Mouse (Mus musculus) hindbrain, embryonic 11.5 days (tissue): ENCODE measurements around the gene Parg. TPM values are rescaled to one million over a fixed set of nuclear protein-coding genes. Genes with fewer than 3 reads are reported as not detected.
A peak's percentile ranks its signal among the peaks of the same experiment; 100 is the strongest.
"Not testable (repeated sequence)": the region's sequence is repeated elsewhere in the genome, so short reads cannot be mapped to it uniquely, and the experiment has no call there.

Experiments used
- ATAC-seq: fragments of 200-750 bp; cut with Nextera tagmentation; 2 replicates; pipeline ENCODE4 v1.8.0; 2017; ENCODE audit warnings: mild to moderate bottlenecking, moderate TSS enrichment, moderate library complexity; ENCODE audit not compliant: low FRiP score
- DNase-seq: peaks from one replicate; pipeline ENCODE4 v3.0.0-alpha.2; 2015; ENCODE audit warnings: low spot score
- H3K27ac ChIP-seq: fragments of 300-500 bp; sonication (generic); 2 replicates; pipeline ENCODE4 v1.5.1; 2014; ENCODE audit warnings: mild to moderate bottlenecking, low read depth, low read length
- H3K27me3 ChIP-seq: fragments of 300-500 bp; sonication (generic); 2 replicates; pipeline ENCODE4 v1.6.1; 2014; ENCODE audit warnings: mild to moderate bottlenecking, low read length, moderate library complexity, mixed read lengths; ENCODE audit not compliant: control insufficient read depth, insufficient read depth
- H3K36me3 ChIP-seq: fragments of 300-500 bp; sonication (generic); 2 replicates; pipeline ENCODE4 v1.6.1; 2014; ENCODE audit warnings: mild to moderate bottlenecking, low read length, moderate library complexity, mixed read lengths; ENCODE audit not compliant: control insufficient read depth, insufficient read depth
- H3K4me1 ChIP-seq: fragments of 300-500 bp; sonication (generic); replicated peaks from 2 replicates; pipeline ENCODE4 v1.6.1; 2014; ENCODE audit warnings: low read length, mixed read lengths; ENCODE audit not compliant: control insufficient read depth, insufficient read depth
- H3K4me2 ChIP-seq: fragments of 300-500 bp; sonication (generic); replicated peaks from 2 replicates; pipeline ENCODE4 v1.6.1; 2014; ENCODE audit warnings: mild to moderate bottlenecking, low read depth, low read length
- H3K4me3 ChIP-seq: fragments of 300-500 bp; sonication (generic); 2 replicates; pipeline ENCODE4 v1.5.1; 2014; ENCODE audit warnings: low read depth, low read length
- H3K9ac ChIP-seq: fragments of 300-500 bp; sonication (generic); 2 replicates; pipeline ENCODE4 v1.6.1; 2014; ENCODE audit warnings: low read depth, low read length
- H3K9me3 ChIP-seq: fragments of 300-500 bp; sonication (generic); 2 replicates; pipeline ENCODE4 v1.6.1; 2016; ENCODE audit warnings: low read length; ENCODE audit not compliant: control insufficient read depth
- WGBS: fragments of 180-500 bp; shearing (Covaris S2); extraction: QIAGEN DNeasy Blood & Tissue Kit; methylation state at CpG from one replicate; pipeline ENCODE4 v1.1.7; 2014; 5-methylcytosine and 5-hydroxymethylcytosine counted together
- polyA plus RNA-seq: library from polyadenylated mRNA; unstranded; fragments of >200 nt; fragmentation: Nextera tagmentation; extraction: Ambion mirVana; gene quantifications from 2 replicates; pipeline ENCODE4 v1.2.1, GENCODE M21; 2014

Gene Parg
- polyA plus RNA-seq, 1 experiment from 2014 or later, result 62.0 TPM

DNA sequence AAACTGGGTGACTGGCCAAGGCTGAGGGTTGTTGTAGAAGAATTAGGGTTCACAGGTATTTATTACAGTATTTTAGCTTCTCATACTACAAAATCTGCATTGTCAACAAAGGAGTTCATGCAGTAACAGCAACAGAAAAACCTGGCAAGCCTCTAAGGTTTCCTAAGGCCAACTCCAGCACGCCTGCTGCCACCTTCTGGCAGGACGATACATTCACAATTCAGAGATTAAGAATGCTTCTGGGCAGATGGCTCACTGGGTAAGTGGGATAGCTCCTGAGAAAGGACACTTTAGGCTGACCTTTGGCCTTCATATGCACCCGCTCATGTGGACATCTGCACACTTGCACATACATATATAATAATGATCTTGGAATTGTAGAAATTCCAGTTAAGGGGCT, 9.3 kb upstream of the Parg start:
- Histone ChIP-seq H3K4me3 (no peak overlapping the region), H3K4me2 (no peak overlapping the region), H3K4me1 (no peaks in the 10 kb centered on the region), H3K9me3 (no peaks in the 10 kb centered on the region), H3K36me3 (peaks cover 3% of the 10 kb centered on the region), H3K9ac (no peak overlapping the region), H3K27me3 (no peaks in the 10 kb centered on the region), H3K27ac (no peak overlapping the region)
- WGBS, result 47% methylated on average over 3 of the region's 3 CpGs
- peak; percentile 64 for DNase-seq
- ATAC-seq, result no peak

DNA sequence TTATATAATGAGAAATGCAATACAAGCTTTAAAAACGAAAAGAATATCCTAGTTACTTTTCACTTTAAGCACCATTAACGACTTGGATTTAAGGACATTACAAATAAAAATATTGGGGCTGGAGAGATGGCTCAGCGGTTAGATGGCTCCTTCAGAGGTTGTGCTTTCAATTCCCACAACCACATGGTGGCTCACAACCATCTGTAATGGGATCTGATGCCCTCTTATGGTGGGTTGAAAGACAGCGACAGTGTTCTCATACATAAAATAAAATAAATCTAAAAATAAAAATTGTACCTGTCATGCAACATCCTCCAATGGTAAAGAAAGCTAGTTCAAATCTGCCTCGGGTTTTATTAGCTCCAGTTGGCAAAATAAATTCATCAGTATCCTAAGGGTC, 8.2 kb upstream of the Parg start:
- not testable (repeated sequence) for H3K4me3 ChIP-seq, H3K4me2 ChIP-seq, H3K27ac ChIP-seq, H3K36me3 ChIP-seq, ATAC-seq, H3K27me3 ChIP-seq, H3K9me3 ChIP-seq, H3K4me1 ChIP-seq, H3K9ac ChIP-seq, DNase-seq
- 82% methylated on average over 5 of the region's 5 CpGs for WGBS

DNA sequence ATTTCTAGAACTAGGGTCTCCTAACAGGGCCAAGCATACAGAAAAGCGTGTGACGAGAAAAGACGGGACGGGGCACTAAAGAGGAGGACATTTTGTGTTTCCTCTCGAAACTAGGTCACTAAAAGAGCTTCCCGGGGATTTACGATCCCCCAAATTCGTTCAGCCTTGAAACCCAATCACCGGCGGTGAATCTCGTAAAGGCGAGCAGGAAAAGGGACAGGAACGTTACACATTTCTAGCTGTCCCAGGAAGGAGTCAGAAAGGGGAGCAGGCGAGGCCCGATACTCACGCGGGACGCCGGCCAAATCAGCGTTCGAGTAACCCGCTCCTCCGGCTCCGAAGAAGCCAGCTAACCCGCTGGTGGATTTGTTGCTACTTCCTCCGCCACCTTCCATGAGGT, 395 bp upstream of the Parg start:
- Histone ChIP-seq H3K27ac (no peak overlapping the region), H3K9me3 (no peaks in the 10 kb centered on the region), H3K4me1 (peaks cover 3% of the 10 kb centered on the region; the same call in 1 of the 2 replicates), H3K9ac (peak overlapping the region; percentile 65), H3K27me3 (no peaks in the 10 kb centered on the region), H3K4me3 (peak overlapping the region; percentile 100), H3K36me3 (peaks cover 6% of the 10 kb centered on the region; the same call in 1 of the 2 replicates), H3K4me2 (peak overlapping the region; percentile 40)
- under 1% methylated on average over 22 of the region's 26 CpGs for whole genome bisulfite sequencing
- DNase-seq (peak; percentile 58), ATAC-seq (peak; percentile 38; the same call in 1 of the 2 replicates)

DNA sequence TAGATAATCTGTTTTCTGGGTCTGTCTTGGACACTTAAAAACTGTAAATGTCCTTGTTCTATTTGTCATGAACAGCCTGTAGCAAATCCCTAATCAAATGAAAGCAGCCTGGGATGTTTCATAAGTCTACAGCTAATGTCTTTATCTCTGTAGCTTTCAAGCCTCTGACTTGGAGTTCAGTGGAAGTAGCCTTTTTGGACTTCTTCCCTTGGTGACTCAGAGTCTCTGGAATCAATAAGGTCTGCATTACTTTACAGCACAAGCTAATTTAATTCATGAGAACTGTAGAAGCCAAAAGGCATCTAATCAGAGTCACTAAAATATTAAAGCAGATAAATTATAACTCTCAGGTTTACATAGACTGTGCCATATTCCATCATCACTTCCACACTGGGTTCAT, 24.9 kb downstream of the Parg start:
- H3K4me1 ChIP-seq, result no peaks in the 10 kb centered on the region
- no peak overlapping the region for H3K4me3 ChIP-seq
- ATAC-seq (no peak), DNase-seq (no peak)
- H3K9ac ChIP-seq, result no peak overlapping the region
- no peak overlapping the region for H3K4me2 ChIP-seq
- no peaks in the 10 kb centered on the region for H3K27me3 ChIP-seq
- H3K9me3 ChIP-seq, result no peaks in the 10 kb centered on the region
- H3K27ac ChIP-seq, result no peak overlapping the region
- no peaks in the 10 kb centered on the region for H3K36me3 ChIP-seq

DNA sequence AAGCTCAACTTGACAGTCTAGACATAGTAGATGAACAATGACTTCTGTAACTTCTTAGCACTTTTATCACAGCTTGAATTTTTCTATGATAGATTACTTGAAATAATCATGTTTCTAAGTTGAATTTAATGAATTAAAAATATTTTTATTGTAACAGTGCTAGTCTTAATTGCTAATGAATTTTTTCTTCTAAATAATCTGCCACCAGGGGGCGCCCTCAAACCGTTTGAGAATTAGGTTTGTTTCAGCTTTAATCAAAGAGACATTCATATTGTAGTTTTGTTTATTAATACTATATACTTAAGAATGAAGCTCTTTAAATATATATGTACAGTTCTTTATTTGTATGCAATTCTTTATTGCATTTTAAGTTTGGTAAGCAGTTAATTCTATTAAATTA, 27.2 kb downstream of the Parg start:
- WGBS, result 1% methylated on average over 2 of the region's 2 CpGs
- H3K27ac ChIP-seq, result no peak overlapping the region
- DNase-seq, result peak; percentile 87
- H3K36me3 ChIP-seq, result no peaks in the 10 kb centered on the region
- H3K4me1 ChIP-seq, result no peaks in the 10 kb centered on the region
- H3K4me3 ChIP-seq, result no peak overlapping the region
- H3K27me3 ChIP-seq, result no peaks in the 10 kb centered on the region
- no peaks in the 10 kb centered on the region for H3K9me3 ChIP-seq
- no peak overlapping the region for H3K4me2 ChIP-seq
- no peak for ATAC-seq
- no peak overlapping the region for H3K9ac ChIP-seq

DNA sequence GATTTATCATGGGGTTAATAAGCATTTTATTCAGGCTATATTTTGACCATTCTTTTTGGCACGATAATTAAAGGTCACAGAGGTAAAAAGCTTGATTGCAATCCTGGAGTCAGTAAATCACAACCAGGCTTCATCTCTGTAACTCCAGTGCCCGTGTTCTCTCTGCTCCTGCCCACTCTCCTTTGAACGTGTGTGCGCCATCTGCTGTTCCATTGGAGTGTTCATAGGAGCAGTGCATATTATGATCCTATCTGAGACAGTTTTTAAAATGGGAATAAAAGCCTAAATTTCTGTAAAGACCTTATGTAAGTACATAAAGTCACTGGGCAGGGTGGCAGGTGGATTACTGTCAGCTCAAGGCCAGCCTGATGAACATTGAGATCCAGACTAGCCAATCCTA, 40.7 kb downstream of the Parg start:
- H3K36me3 ChIP-seq, result no peaks in the 10 kb centered on the region
- no peak overlapping the region for H3K4me3 ChIP-seq
- H3K9ac ChIP-seq, result no peak overlapping the region
- no peak overlapping the region for H3K4me2 ChIP-seq
- ATAC-seq (no peak), DNase-seq (no peak)
- H3K4me1 ChIP-seq, result no peaks in the 10 kb centered on the region
- no peaks in the 10 kb centered on the region for H3K9me3 ChIP-seq
- H3K27me3 ChIP-seq, result no peaks in the 10 kb centered on the region
- no peak overlapping the region for H3K27ac ChIP-seq
- 86% methylated on average over 4 of the region's 4 CpGs for WGBS

DNA sequence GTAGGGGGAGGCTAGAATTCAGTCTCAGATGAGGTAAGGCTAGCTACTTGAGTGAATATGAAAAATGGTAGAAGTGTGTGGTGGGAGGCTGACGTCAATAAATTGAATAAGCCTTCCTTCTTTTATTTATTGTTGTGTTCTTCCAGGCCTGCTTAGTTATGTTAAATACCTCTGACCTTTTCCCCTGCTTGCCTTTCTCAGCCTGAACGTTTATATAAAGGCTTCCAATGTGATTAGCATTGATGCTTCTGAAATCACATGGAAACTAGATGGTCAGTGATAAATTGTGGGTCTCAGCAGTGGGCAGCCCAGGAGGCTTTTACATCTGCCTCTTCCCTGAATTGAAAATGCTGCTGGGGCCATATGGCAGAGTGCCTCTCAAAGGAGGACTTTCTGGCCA, 44.3 kb downstream of the Parg start:
- no peaks in the 10 kb centered on the region for H3K9me3 ChIP-seq
- H3K27ac ChIP-seq, result peak overlapping the region; percentile 42
- no peaks in the 10 kb centered on the region for H3K36me3 ChIP-seq
- no peak overlapping the region for H3K4me2 ChIP-seq
- ATAC-seq (peak; percentile 84), DNase-seq (peak; percentile 31)
- 36% methylated on average over 2 of the region's 2 CpGs for WGBS
- no peaks in the 10 kb centered on the region for H3K27me3 ChIP-seq
- no peak overlapping the region for H3K4me3 ChIP-seq
- H3K4me1 ChIP-seq, result no peaks in the 10 kb centered on the region
- H3K9ac ChIP-seq, result no peak overlapping the region

DNA sequence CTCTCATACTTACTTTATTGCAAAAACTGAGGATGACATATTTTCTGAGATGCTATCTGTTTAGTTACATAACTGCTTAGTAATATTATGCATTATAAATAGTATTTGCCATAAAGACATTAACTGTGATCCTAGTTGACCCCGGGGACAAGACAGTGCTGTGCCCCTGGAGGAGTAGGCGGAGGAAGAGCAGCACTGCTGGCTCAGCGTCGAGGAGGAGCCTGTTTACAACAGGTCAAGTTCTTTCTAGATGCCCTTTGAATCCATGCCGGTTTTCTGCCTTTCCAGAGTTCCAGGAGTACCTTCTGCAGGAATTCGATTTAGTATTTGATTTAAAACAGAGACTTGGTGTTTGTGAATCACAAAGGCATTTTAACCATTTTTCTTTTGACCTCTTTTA, 47.9 kb downstream of the Parg start:
- Histone ChIP-seq H3K9ac (no peak overlapping the region), H3K9me3 (no peaks in the 10 kb centered on the region), H3K4me2 (no peak overlapping the region), H3K4me3 (no peak overlapping the region), H3K27ac (no peak overlapping the region), H3K27me3 (no peaks in the 10 kb centered on the region), H3K36me3 (no peaks in the 10 kb centered on the region), H3K4me1 (no peaks in the 10 kb centered on the region)
- no peak for ATAC-seq
- WGBS, result 76% methylated on average over 6 of the region's 6 CpGs
- DNase-seq, result no peak

DNA sequence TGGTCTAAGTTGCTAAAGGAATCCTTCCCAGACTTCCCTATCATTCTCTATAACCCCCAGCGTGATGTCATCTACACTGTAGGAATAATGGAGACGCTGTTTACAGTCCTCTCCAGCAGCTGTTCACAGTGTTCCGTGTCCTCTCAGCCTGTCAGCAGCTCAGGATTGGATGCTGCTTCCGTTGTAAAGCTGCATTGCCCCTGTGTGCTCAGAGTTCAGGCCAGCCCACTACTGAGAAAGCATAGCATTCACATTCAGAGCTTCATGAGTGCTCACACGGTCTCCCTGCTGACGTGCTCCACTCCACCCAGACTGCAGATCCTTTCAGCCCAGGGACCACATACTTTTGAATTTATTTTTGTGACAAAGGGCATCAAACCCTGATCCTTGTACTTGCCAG, 59.1 kb downstream of the Parg start:
- DNase-seq, result no peak
- ATAC-seq, result no peak
- 87% methylated on average over 6 of the region's 6 CpGs for WGBS
- no peak overlapping the region for H3K9ac ChIP-seq
- H3K4me1 ChIP-seq, result no peaks in the 10 kb centered on the region
- no peaks in the 10 kb centered on the region for H3K36me3 ChIP-seq
- no peaks in the 10 kb centered on the region for H3K9me3 ChIP-seq
- H3K27ac ChIP-seq, result no peak overlapping the region
- H3K27me3 ChIP-seq, result no peaks in the 10 kb centered on the region
- no peak overlapping the region for H3K4me2 ChIP-seq
- H3K4me3 ChIP-seq, result no peak overlapping the region
